Mouse (Mus musculus) limb, embryonic 12.5 days (tissue): ENCODE data around the gene Anxa8. TPM values are rescaled to one million over a fixed set of nuclear protein-coding genes. Genes with fewer than 3 reads are reported as not detected.

Experiments used
- ATAC-seq: fragments of 200-750 bp; cut with Nextera tagmentation; 2 replicates; pipeline ENCODE4 v1.8.0; 2017; ENCODE audit warnings: low read depth, moderate TSS enrichment; ENCODE audit not compliant: insufficient number of reproducible peaks, insufficient read depth, low FRiP score, low TSS enrichment
- H3K27ac ChIP-seq: fragments of 300-500 bp; sonication (generic); 2 replicates; pipeline ENCODE4 v1.5.1; 2016; ENCODE audit warnings: mild to moderate bottlenecking, moderate library complexity
- H3K27me3 ChIP-seq: fragments of 300-500 bp; sonication (generic); 2 replicates; pipeline ENCODE4 v1.6.1; 2016; ENCODE audit warnings: mild to moderate bottlenecking, moderate library complexity
- H3K36me3 ChIP-seq: fragments of 300-500 bp; sonication (generic); 2 replicates; pipeline ENCODE4 v1.6.1; 2016; ENCODE audit warnings: mild to moderate bottlenecking, moderate library complexity
- H3K4me1 ChIP-seq: fragments of 300-500 bp; sonication (generic); replicated peaks from 2 replicates; pipeline ENCODE4 v1.6.1; 2016
- H3K4me2 ChIP-seq: fragments of 300-500 bp; sonication (generic); 2 replicates; pipeline ENCODE4 v1.6.1; 2016; ENCODE audit warnings: mild to moderate bottlenecking, moderate library complexity
- H3K4me3 ChIP-seq: fragments of 300-500 bp; sonication (generic); replicated peaks from 2 replicates; pipeline ENCODE4 v1.5.1; 2016; ENCODE audit warnings: mild to moderate bottlenecking
- H3K9ac ChIP-seq: fragments of 300-500 bp; sonication (generic); replicated peaks from 2 replicates; pipeline ENCODE4 v1.6.1; 2016; ENCODE audit warnings: mild to moderate bottlenecking, moderate library complexity
- H3K9me3 ChIP-seq: fragments of 300-500 bp; sonication (generic); 2 replicates; pipeline ENCODE4 v1.6.1; 2016; ENCODE audit warnings: mild to moderate bottlenecking, moderate library complexity
- WGBS: fragments of 180-500 bp; shearing (Covaris S2); methylation state at CpG from one replicate; pipeline ENCODE4 v1.1.7; 2016; 5-methylcytosine and 5-hydroxymethylcytosine counted together
- polyA plus RNA-seq: library from polyadenylated mRNA; unstranded; fragments of >200 nt; fragmentation: Nextera tagmentation; extraction: Ambion mirVana; gene quantifications from 2 replicates; pipeline ENCODE4 v1.2.1, GENCODE M21; 2016

Anxa8 gene
- polyA plus RNA-seq, 1 experiment from 2014 or later, result 6.1 TPM

DNA sequence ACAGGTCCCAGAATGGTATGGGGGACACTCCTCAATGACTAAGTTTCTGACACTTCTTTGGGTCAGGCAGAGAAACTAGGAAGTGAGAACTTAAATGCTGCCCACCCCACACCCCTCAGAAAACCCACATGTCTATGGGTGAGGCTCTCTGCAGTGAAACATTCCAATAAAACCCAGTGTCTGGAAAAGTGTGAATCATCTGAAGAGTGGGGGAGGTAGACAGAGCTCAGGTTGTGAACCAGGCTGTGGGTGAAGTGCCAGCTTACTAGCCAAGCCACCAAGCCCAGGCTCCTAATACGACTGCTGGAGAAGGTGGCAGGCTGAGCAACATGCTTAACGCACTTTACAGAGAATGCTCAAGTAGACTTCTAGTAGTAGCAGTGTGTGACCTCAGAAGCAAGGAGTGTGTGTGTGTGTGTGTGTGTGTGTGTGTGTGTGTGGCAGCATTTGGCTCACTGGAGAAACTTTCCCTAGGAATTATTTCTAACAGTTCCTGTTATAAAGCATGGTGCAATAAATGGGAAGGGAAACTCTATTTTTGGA, 2.1 kb downstream of the Anxa8 start:
- H3K27me3 ChIP-seq, result peaks cover 9% of the 10 kb centered on the region; the same call in 1 of the 2 replicates
- no peak overlapping the region for H3K4me2 ChIP-seq
- H3K4me3 ChIP-seq, result no peak overlapping the region

GRCm38 (mm10) chr14:34089796-34090195, 4.0 kb downstream of the Anxa8 start:
- H3K4me2 ChIP-seq, result no peak overlapping the region
- no peak for ATAC-seq
- H3K4me3 ChIP-seq, result no peak overlapping the region
- H3K9me3 ChIP-seq, result no peaks in the 10 kb centered on the region
- no peaks in the 10 kb centered on the region for H3K36me3 ChIP-seq
- H3K27me3 ChIP-seq, result peaks cover 9% of the 10 kb centered on the region; the same call in 1 of the 2 replicates
- H3K4me1 ChIP-seq, result no peaks in the 10 kb centered on the region
- 81% methylated on average over 8 of the region's 8 CpGs for WGBS
- H3K9ac ChIP-seq, result no peak overlapping the region
- H3K27ac ChIP-seq, result no peak overlapping the region

More for the DNA sequence above, 2.1 kb downstream of the Anxa8 start:
- ATAC-seq, result no peak
- H3K27ac ChIP-seq, result no peak overlapping the region
- no peaks in the 10 kb centered on the region for H3K36me3 ChIP-seq
- 84% methylated on average over 2 of the region's 2 CpGs for WGBS
- no peaks in the 10 kb centered on the region for H3K4me1 ChIP-seq
- H3K9me3 ChIP-seq, result no peaks in the 10 kb centered on the region
- no peak overlapping the region for H3K9ac ChIP-seq

- Histone ChIP-seq H3K9ac (no peak overlapping the region), H3K36me3 (no peaks in the 10 kb centered on the region), H3K27me3 (peaks cover 9% of the 10 kb centered on the region; the same call in 1 of the 2 replicates), H3K4me1 (no peaks in the 10 kb centered on the region), H3K9me3 (no peaks in the 10 kb centered on the region), H3K4me3 (no peak overlapping the region), H3K27ac (no peak overlapping the region), H3K4me2 (no peak overlapping the region)
- ATAC-seq, result no peak
- 84% methylated on average over 5 of the region's 5 CpGs for WGBS
These were observed 5.7 kb downstream of the Anxa8 start for GRCm38 (mm10) chr14:34091475-34091874.

GRCm38 (mm10) chr14:34092856-34093255, 7.1 kb downstream of the Anxa8 start:
- Histone ChIP-seq H3K27ac (no peak overlapping the region), H3K9me3 (no peaks in the 10 kb centered on the region), H3K4me3 (no peak overlapping the region), H3K36me3 (no peaks in the 10 kb centered on the region), H3K4me2 (no peak overlapping the region), H3K4me1 (no peaks in the 10 kb centered on the region), H3K27me3 (no peaks in the 10 kb centered on the region), H3K9ac (no peak overlapping the region)
- WGBS, result 73% methylated on average over 1 of the region's 1 CpGs
- ATAC-seq, result no peak

GRCm38 (mm10) chr14:34096161-34096560, 10.4 kb downstream of the Anxa8 start:
- ATAC-seq, result no peak
- Histone ChIP-seq H3K4me1 (no peaks in the 10 kb centered on the region), H3K9me3 (no peaks in the 10 kb centered on the region), H3K4me2 (no peak overlapping the region), H3K27me3 (no peaks in the 10 kb centered on the region), H3K36me3 (no peaks in the 10 kb centered on the region), H3K9ac (no peak overlapping the region), H3K4me3 (no peak overlapping the region), H3K27ac (no peak overlapping the region)
- WGBS, result 80% methylated on average over 5 of the region's 5 CpGs

- ATAC-seq, result no peak
- no peak within 1 kb of the TSS for H3K27ac ChIP-seq
- WGBS, result 67% methylated on average over 5 of the region's 5 CpGs
- H3K36me3 ChIP-seq, result no peaks in the 10 kb centered on the region
- H3K9ac ChIP-seq, result no peak within 1 kb of the TSS
- H3K9me3 ChIP-seq, result no peaks in the 10 kb centered on the region
- peaks cover 5% of the 10 kb centered on the region; the same call in 1 of the 2 replicates for H3K4me1 ChIP-seq
- H3K27me3 ChIP-seq, result no peaks in the 10 kb centered on the region
- no peak within 1 kb of the TSS for H3K4me2 ChIP-seq
- H3K4me3 ChIP-seq, result no peak within 1 kb of the TSS
These were observed 16.8 kb downstream of the Anxa8 start, which contains the start of gene A630023A22Rik for GRCm38 (mm10) chr14:34102601-34103000. Gene A630023A22Rik, minus strand, starts transcription at chr14:34102754.

GRCm38 (mm10) chr14:34103855-34104254, 18.1 kb downstream of the Anxa8 start:
- H3K27me3 ChIP-seq, result no peaks in the 10 kb centered on the region
- H3K36me3 ChIP-seq, result no peaks in the 10 kb centered on the region
- H3K4me2 ChIP-seq, result no peak overlapping the region
- 72% methylated on average over 3 of the region's 3 CpGs for WGBS
- H3K4me3 ChIP-seq, result no peak overlapping the region
- ATAC-seq, result no peak
- no peaks in the 10 kb centered on the region for H3K9me3 ChIP-seq
- H3K4me1 ChIP-seq, result peaks cover 5% of the 10 kb centered on the region; the same call in 1 of the 2 replicates
- no peak overlapping the region for H3K27ac ChIP-seq
- no peak overlapping the region for H3K9ac ChIP-seq

DNA sequence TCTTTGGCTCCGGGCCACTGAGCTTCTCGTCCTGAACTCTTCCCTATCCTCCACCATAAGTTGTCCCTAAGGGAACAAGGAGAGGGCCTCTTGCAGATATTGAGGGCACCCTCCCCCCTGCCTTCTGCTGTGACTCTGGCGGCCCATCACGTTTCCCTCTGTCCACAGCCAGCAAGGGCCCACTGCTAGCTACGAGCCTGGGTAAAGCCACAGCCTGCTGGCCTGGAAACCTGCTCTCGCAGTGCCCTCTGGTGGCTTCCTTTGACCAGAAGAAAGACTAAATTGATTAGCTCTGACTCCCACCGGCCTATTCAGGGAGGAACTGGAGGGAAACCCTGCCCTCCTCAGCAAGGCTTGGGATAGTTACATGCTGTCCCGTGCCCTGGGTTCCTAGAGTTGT, 19.1 kb downstream of the Anxa8 start:
- no peak for ATAC-seq

GRCm38 (mm10) chr14:34106389-34107062, 20.7 kb downstream of the Anxa8 start:
- no peaks in the 10 kb centered on the region for H3K27me3 ChIP-seq
- no peak overlapping the region for H3K4me3 ChIP-seq
- no peak overlapping the region for H3K27ac ChIP-seq
- no peaks in the 10 kb centered on the region for H3K36me3 ChIP-seq
- H3K9ac ChIP-seq, result no peak overlapping the region
- 57% methylated on average over 12 of the region's 12 CpGs for WGBS
- no peaks in the 10 kb centered on the region for H3K9me3 ChIP-seq
- no peak overlapping the region for H3K4me2 ChIP-seq
- peak; percentile 37; the same call in 1 of the 2 replicates for ATAC-seq
- H3K4me1 ChIP-seq, result peaks cover 5% of the 10 kb centered on the region; the same call in 1 of the 2 replicates

More for the DNA sequence above, 19.1 kb downstream of the Anxa8 start:
- Histone ChIP-seq H3K9ac (no peak overlapping the region), H3K9me3 (no peaks in the 10 kb centered on the region), H3K4me3 (no peak overlapping the region), H3K27ac (no peak overlapping the region), H3K4me2 (no peak overlapping the region), H3K27me3 (no peaks in the 10 kb centered on the region), H3K4me1 (peaks cover 5% of the 10 kb centered on the region; the same call in 1 of the 2 replicates), H3K36me3 (no peaks in the 10 kb centered on the region)
- 24% methylated on average over 8 of the region's 8 CpGs for WGBS

- Histone ChIP-seq H3K27me3 (no peaks in the 10 kb centered on the region), H3K4me2 (no peak overlapping the region), H3K9ac (no peak overlapping the region), H3K27ac (no peak overlapping the region), H3K4me1 (peaks cover 2% of the 10 kb centered on the region; the same call in 1 of the 2 replicates), H3K36me3 (no peaks in the 10 kb centered on the region), H3K4me3 (no peak overlapping the region), H3K9me3 (no peaks in the 10 kb centered on the region)
- no peak for ATAC-seq
- 86% methylated on average over 4 of the region's 4 CpGs for WGBS
These were observed 21.8 kb downstream of the Anxa8 start for GRCm38 (mm10) chr14:34107594-34107993.

GRCm38 (mm10) chr14:34114311-34114710, 28.5 kb downstream of the Anxa8 start:
- H3K4me3 ChIP-seq, result no peak overlapping the region
- ATAC-seq, result no peak
- H3K9me3 ChIP-seq, result no peaks in the 10 kb centered on the region
- no peak overlapping the region for H3K9ac ChIP-seq
- no peak overlapping the region for H3K27ac ChIP-seq
- H3K27me3 ChIP-seq, result no peaks in the 10 kb centered on the region
- WGBS, result 82% methylated on average over 4 of the region's 4 CpGs
- no peaks in the 10 kb centered on the region for H3K36me3 ChIP-seq
- no peak overlapping the region for H3K4me2 ChIP-seq
- H3K4me1 ChIP-seq, result no peaks in the 10 kb centered on the region
